Mouse (Mus musculus) embryo, embryonic 10 days (tissue): ENCODE results near the gene Il11ra1.
A peak's percentile ranks its signal among the peaks of the same experiment; 100 is the strongest.
"Not testable (repeated sequence)": the region's sequence is repeated elsewhere in the genome, so short reads cannot be mapped to it uniquely, and the experiment has no call there.

Source experiments
- DNase-seq: peaks from one replicate; pipeline ENCODE4 v3.0.0-alpha.2; 2015; ENCODE audit warnings: low spot score

Gene Il11ra1

GRCm38 (mm10) chr4:41699783-41700182 is at the start of gene Il11ra1:
Gene Il11ra1, plus strand, starts transcription at chr4:41699989.
- not testable (repeated sequence) for DNase-seq

- DNase-seq, result peak; percentile 91
These were observed 46.5 kb upstream of the Il11ra1 start for GRCm38 (mm10) chr4:41653296-41653695.

DNA sequence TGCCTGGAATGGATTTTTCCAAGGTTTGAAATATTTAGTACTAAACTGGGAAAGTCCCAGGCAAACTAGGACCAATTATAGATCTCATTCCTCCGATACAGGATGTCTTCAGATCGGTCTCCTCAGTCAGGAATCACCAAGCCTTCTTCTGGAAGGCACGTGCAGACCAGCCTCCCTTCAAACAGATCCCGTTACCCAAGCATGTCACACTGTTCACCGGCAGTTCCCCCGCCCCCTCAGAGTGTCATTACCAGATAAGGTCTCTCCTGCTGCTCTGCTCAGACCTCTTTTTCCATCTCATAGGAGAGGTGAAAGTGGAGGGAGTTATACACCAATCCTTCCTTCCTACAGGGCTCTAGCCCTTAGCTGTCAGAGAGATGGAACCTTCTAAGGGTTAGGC is 46.1 kb upstream of the Il11ra1 start:
- no peak for DNase-seq

GRCm38 (mm10) chr4:41654217-41654616 is 45.6 kb upstream of the Il11ra1 start:
- peak; percentile 86 for DNase-seq

GRCm38 (mm10) chr4:41655525-41655924 is 44.3 kb upstream of the Il11ra1 start:
- DNase-seq, result no peak

GRCm38 (mm10) chr4:41658566-41659384 is 41.0 kb upstream of the Il11ra1 start:
- no peak for DNase-seq

GRCm38 (mm10) chr4:41659556-41659955 is 40.2 kb upstream of the Il11ra1 start:
- DNase-seq, result no peak

- DNase-seq, result peak; percentile 86
These were observed 38.8 kb upstream of the Il11ra1 start for GRCm38 (mm10) chr4:41660851-41661430.

DNA sequence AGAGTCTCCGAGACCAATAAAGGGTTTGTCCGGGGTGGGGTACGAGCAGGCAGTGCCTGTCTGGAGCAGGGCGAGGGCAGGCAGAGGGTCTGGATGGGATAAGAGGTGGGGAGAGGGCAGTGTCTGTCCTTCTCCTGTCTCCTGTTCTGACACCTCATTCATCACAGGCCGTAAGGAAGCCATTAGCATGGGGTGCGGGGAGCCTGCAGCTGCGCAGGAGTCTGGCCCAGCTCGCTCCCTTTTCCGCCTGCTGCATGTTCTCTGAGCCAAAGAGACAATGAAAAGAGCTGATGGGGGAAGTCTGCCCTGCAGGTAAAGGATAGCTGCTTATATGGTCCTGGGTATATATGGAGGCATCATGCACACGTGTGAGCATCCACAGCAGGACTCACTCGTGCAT is 37.1 kb upstream of the Il11ra1 start:
- DNase-seq, result peak; percentile 69

DNA sequence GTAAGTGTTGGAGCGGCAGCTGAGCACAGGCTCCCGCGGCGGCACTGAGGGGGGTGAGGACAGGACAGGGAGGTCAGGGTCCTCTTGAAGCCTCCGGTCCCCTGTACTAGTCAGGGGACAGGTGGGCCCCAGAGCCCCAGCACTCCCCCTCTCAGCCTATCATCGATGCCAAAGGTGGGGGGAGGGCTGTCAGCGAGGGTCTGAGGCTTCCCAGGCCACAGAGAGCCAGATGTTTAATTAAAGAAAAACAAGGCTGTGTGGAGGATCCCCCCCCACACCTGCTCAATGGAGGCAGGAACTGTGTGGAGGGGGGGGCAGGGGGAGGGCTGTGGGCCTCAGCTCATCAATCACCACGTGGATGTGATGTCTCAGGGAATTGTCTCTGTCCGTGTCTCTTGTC is 36.2 kb upstream of the Il11ra1 start:
- no peak for DNase-seq

DNA sequence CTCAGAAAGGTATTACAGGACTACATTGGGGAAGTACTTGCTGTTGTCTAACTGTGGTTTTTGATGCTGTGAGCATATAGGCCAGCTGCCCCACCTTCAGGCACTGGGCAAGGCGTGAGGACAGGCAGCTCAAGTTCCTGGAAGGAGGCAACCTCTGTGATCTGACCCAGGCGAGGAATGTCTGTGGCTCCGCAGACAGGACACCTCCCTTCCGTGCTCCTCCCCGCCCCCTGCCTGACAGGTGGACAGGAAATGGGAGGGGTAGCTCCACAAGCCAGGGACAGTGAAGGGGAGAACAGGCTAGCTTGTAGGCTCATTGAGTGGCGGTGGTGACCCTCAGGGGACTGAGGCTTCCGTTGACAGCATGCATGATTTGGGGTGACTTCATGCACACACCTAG is 35.3 kb upstream of the Il11ra1 start:
- no peak for DNase-seq

- DNase-seq, result peak; percentile 51
These were observed 34.6 kb upstream of the Il11ra1 start for GRCm38 (mm10) chr4:41665009-41665675.

GRCm38 (mm10) chr4:41666646-41667045 is 33.1 kb upstream of the Il11ra1 start:
- no peak for DNase-seq

DNA sequence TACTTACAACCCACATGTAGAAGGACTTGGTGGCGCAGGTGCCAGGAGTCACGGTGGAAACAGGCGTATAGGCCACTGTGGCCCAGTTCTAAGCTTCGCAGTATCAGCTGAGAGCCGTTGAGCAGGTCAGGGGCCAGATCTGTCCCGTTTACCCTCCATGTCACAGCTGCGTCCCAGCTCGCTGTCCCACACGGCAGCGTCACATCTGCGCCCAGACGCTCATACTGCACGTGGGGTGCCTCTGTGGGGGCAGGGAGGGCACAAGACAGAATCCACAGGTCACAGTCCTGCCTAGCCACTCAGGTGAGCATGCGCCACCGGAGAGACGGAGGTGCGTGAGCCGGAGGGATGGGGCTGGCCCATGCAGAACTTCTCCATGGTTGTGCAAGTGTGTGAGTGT is 29.0 kb upstream of the Il11ra1 start:
- no peak for DNase-seq

DNA sequence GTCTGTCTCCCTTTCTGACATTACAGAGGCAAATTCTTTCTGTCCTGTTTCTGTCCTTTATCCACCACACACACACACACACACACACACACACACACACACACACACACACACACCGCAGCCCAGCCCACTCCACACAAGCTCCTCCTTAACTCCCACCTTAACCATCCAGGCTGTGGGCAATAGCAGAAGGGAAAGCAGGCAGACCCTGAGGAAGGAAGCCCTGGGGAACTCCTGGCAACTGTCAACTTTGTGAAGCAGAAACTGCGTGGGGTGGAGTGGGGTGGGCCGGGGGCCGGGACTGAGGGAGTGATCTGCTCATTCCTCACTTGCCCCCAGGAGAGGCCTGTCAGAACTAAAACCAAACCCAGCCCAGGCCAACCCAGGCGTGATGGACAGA is 28.3 kb upstream of the Il11ra1 start:
- DNase-seq, result no peak

DNA sequence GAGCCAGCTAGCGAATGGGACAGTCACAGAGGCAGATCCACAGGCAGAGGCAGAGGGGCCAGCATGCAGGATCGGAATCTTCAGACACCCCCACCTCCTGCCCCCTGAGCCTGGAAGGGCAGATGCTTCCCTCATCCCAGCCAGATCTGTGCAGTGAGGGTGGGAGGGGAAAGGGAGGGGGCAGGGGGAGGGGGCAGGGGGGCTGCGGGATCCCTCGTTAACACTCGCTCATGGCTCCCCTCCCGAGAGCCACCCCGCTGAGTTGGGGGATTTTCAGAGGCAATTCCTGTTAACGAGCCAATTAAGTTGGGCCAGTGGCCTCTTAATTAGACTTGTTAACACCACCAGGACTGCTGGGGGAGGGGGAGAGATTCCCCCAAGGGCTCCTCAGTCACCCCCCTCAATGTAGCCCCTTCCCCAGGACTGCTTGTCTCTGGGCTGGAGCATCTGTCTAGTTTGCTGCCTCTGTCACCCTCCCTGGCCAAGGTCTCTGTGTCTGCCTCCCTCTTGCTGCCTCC is 27.8 kb upstream of the Il11ra1 start:
- DNase-seq, result no peak

GRCm38 (mm10) chr4:41672522-41672963 is 27.2 kb upstream of the Il11ra1 start:
- peak; percentile 56 for DNase-seq

- no peak for DNase-seq
These were observed 26.6 kb upstream of the Il11ra1 start for GRCm38 (mm10) chr4:41673186-41673585.

DNA sequence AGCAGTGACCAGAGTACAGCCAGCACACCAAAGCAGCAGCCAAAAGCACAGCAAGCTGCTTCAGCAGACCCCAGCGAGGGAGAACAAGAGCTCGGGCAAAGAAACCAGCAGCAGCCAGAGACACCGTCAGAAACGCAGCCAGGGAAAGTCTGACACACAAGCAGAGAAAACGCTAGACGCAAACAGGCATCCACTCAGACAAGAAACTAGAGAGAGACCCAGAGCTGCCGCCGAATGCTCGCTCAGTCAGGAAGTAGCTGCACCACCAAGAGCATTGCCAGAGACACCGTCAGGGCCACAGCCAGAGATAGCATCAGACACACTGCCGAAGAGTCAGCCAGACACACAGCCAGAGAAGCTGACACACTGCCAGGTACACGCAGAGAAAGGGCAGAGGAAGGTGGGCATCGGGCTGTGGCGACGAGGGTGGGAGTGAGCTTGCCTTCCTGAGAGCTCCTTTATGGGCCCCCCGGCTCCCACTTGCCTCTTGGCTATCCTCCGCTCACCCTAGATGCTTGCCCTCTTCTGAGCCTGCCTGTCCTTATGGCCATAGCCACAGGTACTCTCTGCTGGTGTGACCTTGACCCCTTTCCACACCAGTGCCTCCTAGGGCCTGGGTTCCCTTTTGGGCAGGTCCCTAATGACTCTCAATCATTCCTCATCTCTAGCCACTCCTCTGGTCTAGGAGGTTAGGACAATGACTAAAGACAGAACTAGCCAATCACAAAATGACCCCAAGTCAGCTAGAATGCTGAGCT is 23.4 kb upstream of the Il11ra1 start:
- DNase-seq, result no peak

DNA sequence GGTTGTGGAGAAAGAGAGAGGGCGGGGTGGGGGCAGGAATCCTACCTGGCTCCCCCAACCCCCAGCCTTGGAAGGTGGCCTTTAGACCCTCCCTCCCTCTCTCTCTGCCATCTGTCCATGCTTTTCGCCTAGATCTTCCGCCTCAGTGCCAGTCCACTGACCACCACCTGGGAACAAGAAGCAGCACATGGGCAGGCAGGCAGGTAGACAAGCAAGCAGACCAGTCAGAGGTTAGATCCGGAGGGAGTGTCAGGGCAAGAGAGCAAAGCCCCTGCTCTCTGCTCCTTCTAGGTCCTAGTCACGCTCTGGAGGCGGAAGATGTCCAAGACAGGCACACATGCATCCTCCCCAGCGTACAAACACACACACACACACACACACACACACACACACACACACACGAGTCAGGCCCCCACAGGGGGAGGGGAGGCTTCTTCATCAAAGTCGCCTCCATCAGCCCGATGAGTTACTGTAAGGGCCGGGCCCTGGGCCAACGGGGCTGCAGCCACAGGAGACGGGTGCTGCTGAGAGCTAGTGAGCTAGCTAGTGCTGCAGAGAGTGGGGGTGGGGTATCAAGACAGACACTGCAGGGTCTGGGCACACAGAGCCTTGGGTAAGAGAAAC is 22.7 kb upstream of the Il11ra1 start:
- DNase-seq, result no peak

DNA sequence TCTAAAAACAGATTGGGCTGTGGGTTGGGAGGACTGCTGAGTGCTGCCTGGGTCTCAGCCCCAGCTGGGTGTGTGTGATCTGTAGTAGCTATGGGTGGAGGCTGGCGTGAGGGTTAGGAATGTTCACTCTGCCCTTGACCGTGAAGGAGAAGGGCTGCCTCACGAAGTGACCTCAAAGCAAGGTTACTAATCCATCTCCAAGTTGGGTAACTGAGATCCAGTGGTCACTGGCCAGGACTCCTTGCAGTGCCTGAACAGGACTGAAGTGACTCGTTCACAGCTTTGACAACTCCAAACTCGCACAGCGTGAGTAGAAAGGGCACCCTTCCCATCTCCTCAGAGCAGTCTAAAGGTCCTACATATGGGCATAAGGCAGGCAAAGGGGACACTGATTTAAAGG is 20.9 kb upstream of the Il11ra1 start:
- no peak for DNase-seq

GRCm38 (mm10) chr4:41679291-41679690 is 20.5 kb upstream of the Il11ra1 start:
- DNase-seq, result no peak
